ENCODE assay signal across 9 mouse cellular contexts in genomic region chr16:75908635-75909494, GRCm38 (mm10).
DNase-seq lines count a peak whose midpoint lies in the region; ATAC-seq and TF ChIP-seq lines count a peak whose summit lies in the region.
"Had no signal": no experiment of that assay in that cellular context is flagged by ENCODE, and none has a peak within 500 bp of the region (broad histone marks: within the 10 kb centered on the region; RNA-seq: fewer than 3 reads in every experiment).

No protein-coding gene starts in this region.

- WGBS in heart, embryonic 10.5 days = 58% methylated on average over 8 of the region's 8 CpGs
- 14% methylated on average over 8 of the region's 8 CpGs for WGBS in liver, embryonic 12.5 days (ENCODE audit: insufficient replicate concordance)
- 61% methylated on average over 8 of the region's 8 CpGs for WGBS in small intestine, adult 2 months

- no peak overlapping the region for H3K4me3 ChIP-seq in heart, embryonic 10.5 days
- H3K4me3 ChIP-seq in liver, embryonic 12.5 days = peak overlapping the region; percentile 41
- H3K4me3 ChIP-seq in small intestine, adult 2 months (ENCODE audit: low read depth, low read length) = no peak overlapping the region
- H3K4me3 ChIP-seq: myocyte had no signal

- no peaks in the 10 kb centered on the region for H3K9me3 ChIP-seq in heart, embryonic 10.5 days
- no peaks in the 10 kb centered on the region for H3K9me3 ChIP-seq in liver, embryonic 12.5 days (replicated peaks)

- no peaks in the 10 kb centered on the region for H3K36me3 ChIP-seq in heart, embryonic 10.5 days
- H3K36me3 ChIP-seq in liver, embryonic 12.5 days = no peaks in the 10 kb centered on the region
- H3K36me3 ChIP-seq in small intestine, adult 2 months (ENCODE audit: control insufficient read depth, insufficient read depth, low read length) = no peaks in the 10 kb centered on the region

- ATAC-seq in activated CD4-positive, CD25-positive, alpha-beta regulatory T cell, adult 4 months = peak; percentile 92
- ATAC-seq in liver, embryonic 12.5 days = peak; percentile 99

- peak overlapping the region; percentile 66 for H3K4me2 ChIP-seq in liver, embryonic 12.5 days

- DNase-seq in heart, adult 11 months = peak; percentile 94
- no peak for DNase-seq in heart, embryonic 10.5 days (ENCODE audit: low spot score)
- DNase-seq in urinary bladder, postnatal 14 days (ENCODE audit: low spot score) = no peak
- no peak for DNase-seq in right cerebral cortex, adult 2 months (ENCODE audit: low spot score in 2 of 2)
- no peak for DNase-seq in gastrocnemius, adult 8-10 months (ENCODE audit: low spot score in 2 of 2)

- no peak overlapping the region for H3K27ac ChIP-seq in heart, embryonic 10.5 days
- peak overlapping the region; percentile 66 for H3K27ac ChIP-seq in liver, embryonic 12.5 days
- H3K27ac ChIP-seq in small intestine, adult 2 months (ENCODE audit: insufficient read depth, low read depth, low read length) = peak overlapping the region; percentile 22; the same call in 1 of the 2 replicates

- peak; percentile 27; the same call in 1 of the 2 replicates for TF ChIP-seq POLR2A in small intestine, adult 2 months (IDR thresholded peaks at IDR 0.05; ENCODE audit: low read depth, low read length)

- H3K27me3 ChIP-seq in heart, embryonic 10.5 days (ENCODE audit: insufficient read depth, poor library complexity, severe bottlenecking) = no peaks in the 10 kb centered on the region
- H3K27me3 ChIP-seq in liver, embryonic 12.5 days (replicated peaks) = no peaks in the 10 kb centered on the region
- no peaks in the 10 kb centered on the region for H3K27me3 ChIP-seq in small intestine, adult 2 months (ENCODE audit: control insufficient read depth, insufficient read depth, low read length)

- no peaks in the 10 kb centered on the region for H3K4me1 ChIP-seq in heart, embryonic 10.5 days
- H3K4me1 ChIP-seq in liver, embryonic 12.5 days = peaks cover 19% of the 10 kb centered on the region
- no peaks in the 10 kb centered on the region for H3K4me1 ChIP-seq in small intestine, adult 2 months (ENCODE audit: control insufficient read depth, insufficient read depth, insufficient read length, low read length)

- no peak for TF ChIP-seq CTCF in small intestine, adult 2 months (IDR thresholded peaks at IDR 0.05; ENCODE audit: extremely low read depth, insufficient read length, insufficient replicate concordance, low read depth, low read length)

- H3K9ac ChIP-seq in liver, embryonic 12.5 days = peak overlapping the region; percentile 56
